Mouse (Mus musculus) 416B (cell line): Measurements from ENCODE around the gene Aurkb.
A peak's percentile ranks its signal among the peaks of the same experiment; 100 is the strongest.

Experiments
- DNase-seq: peaks from one replicate; pipeline ENCODE4 v3.0.0; 2011; ENCODE audit warnings: low read depth

Aurkb gene

DNA sequence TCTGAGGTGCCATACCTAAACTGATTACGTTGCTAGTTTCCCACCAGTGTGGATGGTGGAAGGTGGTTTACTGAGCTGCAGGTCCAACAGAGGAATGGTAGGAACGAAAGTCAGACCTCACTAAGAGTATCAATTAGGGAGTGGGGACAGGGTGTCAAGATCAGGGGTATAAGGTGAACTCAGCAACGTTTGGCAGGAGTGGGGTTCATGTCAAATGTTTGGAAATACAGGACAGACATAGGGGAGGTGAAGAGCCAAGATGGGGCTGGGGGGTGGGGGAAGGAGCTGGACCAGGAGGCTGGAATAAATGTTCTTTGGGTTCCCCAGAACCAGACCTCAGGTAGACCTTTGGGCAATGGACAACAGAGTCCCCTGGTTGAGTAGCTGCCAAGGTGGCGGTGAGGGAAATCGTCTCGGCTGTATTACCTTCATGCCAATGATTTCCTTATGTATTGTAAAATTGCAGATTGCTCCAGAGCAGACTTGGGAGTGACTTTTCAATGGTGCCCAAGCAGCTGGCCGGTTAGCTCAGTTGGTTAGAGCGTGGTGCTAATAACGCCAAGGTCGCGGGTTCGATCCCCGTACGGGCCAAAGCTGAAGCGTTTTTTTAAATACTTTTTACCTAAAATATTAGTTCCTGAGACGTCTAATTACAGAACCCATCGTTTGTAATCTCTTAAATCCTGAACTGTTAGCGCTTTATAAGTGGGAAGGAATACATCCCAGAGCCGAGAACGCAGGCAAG lies 8.8 kb upstream of the Aurkb start:
- DNase-seq: peak; percentile 88

DNA sequence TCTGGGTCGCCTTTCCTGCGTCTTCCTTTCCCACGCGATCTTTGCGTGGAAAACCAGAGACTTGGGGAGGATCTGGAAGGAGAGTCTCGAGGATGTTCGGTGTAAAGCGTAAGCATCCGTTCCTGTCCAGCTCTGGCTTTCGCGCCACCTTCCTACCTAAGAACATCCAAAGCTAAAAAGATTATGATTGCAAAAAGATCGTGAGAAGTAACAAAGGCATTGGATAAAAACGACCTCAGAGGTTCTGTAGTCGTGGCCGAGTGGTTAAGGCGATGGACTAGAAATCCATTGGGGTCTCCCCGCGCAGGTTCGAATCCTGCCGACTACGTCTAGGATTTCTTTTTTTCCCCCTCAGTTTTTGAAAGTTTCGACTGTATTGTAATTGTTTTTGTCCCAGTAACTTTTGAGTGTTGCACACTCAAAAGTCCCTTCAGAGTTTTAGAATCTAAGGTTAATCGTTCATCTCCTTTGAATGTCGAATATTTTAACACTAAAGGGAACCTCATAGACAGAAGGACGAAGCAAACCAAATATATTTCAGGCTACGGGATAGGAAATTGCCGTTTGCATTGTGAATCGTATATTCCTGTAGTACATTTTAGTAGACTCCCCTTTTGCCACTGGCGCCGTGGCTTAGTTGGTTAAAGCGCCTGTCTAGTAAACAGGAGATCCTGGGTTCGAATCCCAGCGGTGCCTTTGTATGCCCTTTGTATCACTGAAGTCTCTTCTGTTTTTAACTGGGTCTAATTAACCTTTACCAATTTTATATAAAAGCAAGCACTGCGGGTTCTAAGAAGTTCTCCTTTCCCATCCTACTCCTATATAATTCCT lies 8.0 kb upstream of the Aurkb start:
- DNase-seq: peak; percentile 94

DNA sequence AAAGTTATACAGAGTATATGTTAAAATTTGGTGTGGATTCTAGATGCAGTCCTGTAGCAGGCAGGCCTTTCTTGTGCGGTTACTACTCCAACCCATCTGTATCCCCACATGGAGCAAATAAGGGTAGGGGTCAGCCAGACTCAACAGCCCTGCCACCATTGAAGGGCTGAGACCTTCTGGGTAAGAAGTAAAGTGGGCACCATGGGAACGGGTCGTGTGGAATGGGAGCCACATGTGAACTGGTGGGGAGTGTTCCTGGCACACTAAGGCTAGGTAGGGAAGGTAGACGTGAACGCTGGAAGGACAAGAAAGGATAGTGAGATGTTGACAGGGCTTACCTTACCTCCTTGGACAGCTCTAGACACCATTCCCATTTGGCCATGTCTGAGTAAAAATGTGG lies 7.3 kb upstream of the Aurkb start:
- DNase-seq: no peak

DNA sequence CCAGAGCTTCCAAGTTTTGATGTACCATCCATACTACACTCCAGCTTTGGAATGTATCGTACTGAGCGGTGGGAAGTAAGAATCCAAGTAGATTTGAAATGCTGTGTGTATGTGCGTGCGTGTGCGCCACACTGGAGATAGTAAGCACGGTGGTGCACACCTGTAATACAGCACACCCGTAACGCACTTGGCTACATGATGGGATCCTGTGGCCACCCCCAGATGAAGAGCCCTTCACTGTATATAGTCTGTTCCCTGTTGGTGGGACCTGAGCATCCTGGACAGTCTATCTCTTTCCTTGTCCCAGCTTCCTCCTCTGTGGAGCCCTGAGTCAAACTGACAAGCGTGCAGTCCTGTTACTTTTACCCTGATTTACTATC lies 938 bp downstream of the Aurkb start:
- DNase-seq: no peak

DNA sequence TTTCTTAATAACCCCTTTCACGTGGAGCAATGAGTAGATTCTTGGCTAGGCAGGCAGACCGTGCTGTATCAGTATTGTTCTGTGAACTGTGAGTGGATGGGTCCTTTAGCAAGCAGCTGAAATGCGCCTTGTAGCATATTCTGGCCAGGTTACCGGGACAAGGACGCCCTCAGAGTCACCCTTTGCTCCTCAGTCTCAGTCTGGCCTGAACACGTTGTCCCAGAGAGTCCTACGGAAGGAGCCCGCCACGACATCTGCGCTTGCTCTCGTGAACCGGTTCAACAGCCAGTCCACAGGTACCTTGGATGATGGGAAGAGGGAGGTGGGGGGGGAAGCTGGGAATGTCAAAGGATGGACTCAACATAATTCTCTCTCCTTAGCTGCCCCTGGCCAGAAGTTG lies 2.1 kb downstream of the Aurkb start:
- no peak for DNase-seq

DNA sequence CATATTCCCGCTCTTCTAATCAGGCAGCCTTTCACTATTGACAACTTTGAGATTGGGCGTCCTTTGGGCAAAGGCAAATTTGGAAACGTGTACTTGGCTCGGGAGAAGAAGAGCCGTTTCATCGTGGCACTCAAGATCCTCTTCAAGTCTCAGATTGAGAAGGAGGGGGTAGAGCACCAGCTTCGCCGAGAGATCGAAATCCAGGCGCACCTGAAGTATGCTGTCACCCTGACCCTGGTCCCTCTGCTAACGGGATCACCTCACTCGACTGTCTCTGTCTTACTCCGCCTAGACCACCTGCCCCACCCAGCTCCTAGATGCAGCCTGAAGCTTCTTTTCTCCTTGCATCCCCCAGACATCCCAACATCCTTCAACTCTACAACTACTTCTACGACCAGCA lies 2.7 kb downstream of the Aurkb start:
- DNase-seq: no peak

DNA sequence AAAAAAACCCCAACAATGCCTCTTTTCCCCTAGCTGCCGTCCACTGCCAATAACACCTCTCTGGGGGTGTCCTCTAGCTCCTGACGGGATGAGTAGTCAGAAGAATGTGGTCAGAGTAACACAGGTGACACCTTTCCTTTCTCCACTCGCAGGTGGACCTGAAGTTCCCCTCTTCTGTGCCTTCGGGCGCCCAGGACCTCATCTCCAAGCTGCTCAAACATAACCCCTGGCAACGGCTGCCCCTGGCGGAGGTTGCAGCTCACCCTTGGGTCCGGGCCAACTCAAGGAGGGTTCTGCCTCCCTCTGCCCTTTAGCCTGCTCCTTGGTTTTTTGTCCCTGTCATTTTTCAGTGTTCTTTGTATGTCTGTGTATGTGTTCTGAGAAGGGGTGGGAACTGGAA lies 5.3 kb downstream of the Aurkb start:
- DNase-seq: no peak

DNA sequence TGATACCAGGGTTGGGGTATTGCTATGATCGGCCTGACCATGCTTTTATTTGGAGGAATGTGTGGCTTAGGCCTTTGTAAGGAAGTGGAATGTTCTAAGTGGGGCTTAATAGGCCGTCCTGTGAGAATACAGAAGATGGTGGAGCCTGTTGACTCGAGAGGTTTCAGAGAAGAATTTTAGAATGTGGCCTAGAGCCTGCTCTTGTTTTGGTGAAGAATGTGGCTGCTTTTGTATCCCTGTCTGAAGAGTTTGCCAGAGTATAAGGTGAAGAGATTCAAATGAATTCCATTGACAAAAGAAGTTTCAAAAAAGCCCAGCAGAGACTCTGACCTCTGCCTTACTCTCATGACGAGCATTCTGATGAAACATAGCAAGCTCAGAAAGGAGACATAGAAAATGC lies 6.3 kb downstream of the Aurkb start:
- DNase-seq: no peak

DNA sequence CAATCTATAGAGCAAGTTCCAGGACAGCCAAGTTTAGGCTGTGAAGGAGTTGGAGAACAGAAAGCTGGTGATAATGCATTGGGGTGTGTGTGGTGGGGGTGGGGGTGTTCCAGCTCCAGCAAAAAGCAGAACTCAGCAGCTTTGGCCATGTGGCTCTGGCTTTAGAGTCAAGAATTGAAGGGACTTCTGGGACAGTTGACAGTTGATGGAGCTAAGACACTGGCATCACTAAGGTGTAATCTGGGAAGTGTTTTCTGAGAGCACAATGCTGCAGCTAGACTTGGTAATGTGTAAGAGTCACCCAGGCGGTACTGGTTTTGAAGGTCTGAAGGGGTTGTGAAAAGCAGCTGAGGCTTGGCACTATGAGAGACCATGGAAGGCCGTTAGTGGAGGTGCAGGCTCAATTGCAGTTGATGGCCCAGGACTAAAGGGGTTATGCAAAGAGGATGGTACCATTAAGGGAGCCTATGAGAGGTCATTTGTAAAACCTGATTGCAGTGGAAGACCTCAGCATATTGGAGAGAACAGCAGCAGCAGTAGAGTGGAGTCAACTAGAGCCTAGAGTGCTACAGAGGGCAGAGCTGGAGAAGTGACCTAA lies 7.5 kb downstream of the Aurkb start:
- no peak for DNase-seq

DNA sequence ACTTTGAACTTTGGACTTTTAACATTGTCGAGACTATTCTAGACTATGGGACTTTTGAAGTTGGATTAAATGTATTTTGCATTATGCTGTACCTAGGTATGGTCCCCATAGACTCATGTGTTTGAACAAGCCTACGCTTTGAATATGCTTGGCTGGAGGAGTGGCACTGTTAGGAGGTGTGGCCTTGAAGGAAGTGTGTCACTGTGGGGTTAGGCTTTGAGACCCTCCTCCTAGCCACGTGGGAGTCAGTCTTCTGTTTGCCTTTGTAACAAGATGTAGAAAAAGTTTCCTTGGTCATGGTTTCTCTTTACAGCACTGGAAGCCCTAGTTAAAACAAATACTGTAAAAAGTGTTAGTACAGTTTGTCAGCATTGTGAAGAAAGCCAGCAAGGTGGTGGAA lies 8.4 kb downstream of the Aurkb start:
- DNase-seq: peak; percentile 52

DNA sequence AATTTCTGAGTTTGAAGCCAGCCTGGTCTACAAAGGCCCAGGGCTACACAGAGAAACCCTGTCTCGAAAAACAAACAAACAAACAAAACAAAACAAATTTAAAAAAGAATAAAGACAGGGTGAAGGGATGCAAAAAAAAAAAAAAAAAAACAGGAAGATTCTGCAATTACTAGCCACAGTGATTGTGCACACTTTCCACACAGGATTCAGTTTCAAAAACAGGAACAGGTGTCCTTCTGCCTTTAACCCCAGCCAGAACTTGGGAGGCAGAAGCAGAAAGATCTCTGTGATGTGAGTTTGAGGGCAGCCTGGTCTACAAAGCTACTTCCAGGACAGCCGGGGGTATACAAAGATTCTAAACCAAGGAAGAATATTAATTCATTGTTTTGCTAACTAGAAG lies 12.8 kb downstream of the Aurkb start:
- DNase-seq: peak; percentile 59

DNA sequence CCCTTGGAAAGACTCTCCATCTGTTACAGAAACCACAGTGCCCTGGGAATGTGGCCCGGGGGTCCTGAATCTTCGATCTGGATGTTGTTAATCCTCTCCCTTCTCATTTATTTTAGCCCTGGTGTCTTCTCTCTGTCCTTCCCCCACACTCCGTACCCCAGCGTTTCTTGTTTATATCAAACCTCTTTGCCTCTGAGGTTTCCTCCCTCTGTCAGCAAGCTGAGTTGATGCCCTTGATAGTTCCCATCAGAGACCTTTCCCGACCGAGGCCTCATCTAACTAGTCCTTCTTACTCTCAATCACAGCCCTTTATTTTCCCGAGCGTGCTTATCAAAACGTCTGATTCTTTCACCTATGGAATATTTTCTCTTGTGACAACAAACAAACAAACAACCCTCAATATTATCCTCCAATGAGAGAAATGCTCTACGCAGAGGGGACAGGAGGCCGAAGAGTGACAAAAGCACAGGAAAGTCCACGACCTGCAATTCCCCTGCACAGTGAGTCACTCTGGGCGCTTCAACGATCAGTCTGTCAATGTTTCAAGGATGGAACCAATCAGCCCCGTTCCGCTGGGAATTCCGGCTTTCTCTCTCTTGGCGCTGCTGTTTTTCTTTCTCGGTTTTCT lies 13.4 kb downstream of the Aurkb start:
- DNase-seq: no peak

DNA sequence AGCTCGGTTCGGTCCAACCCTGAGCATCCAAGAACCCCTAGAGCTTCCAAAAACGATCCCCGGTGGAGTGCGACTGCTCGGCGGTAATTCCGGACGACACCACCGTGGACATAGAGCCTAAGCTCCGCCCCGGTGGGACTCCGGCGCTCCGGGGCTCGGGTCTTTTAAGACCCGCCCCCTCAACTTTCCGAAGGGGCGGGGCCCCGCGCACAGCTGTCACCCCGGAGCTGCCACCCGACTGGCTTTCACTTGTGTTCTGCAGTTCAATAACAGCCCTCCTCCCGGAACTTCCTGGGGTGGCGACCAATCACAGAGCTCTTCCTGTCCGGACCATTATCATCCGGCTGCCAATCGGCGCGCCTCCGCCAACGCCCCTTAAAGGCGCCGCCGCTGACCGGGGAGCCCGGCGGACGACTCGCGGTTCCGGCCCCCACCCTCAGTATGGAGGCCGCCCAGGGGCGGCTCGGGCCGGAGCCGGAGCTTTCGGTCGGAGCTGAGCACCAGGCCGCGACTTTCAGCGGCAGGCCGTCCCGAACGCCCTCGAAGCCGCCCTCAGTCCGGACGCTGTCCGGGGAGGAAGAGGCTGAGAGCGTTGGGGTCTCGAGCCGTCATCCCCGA lies 14.0 kb downstream of the Aurkb start, which contains the start of gene Borcs6:
Gene Borcs6 (plus strand): TSS at position 361 of the 618 bp plus-strand sequence.
- DNase-seq: peak; percentile 98

DNA sequence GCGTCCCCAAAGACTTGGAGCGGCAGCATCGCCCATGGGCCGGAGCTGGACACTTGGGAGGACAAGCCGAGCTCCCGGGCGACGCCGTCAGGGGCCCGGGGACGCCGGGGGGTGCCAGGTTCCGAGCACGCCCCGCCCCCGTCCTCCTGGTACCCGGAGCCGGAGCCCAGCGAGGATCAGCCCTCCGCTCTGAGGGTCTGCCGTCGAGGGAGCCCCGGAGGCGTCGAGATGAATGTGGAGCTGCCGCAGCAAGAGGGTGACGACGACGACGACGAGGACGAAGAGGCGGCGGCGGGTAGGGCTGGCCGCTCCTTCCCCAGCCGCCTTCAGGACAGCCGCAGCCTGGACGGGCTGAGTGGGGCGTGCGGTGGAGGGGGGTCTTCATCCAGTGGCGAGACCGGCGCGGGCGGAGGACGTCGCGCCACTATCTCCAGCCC lies 14.5 kb downstream of the Aurkb start:
- DNase-seq: no peak

DNA sequence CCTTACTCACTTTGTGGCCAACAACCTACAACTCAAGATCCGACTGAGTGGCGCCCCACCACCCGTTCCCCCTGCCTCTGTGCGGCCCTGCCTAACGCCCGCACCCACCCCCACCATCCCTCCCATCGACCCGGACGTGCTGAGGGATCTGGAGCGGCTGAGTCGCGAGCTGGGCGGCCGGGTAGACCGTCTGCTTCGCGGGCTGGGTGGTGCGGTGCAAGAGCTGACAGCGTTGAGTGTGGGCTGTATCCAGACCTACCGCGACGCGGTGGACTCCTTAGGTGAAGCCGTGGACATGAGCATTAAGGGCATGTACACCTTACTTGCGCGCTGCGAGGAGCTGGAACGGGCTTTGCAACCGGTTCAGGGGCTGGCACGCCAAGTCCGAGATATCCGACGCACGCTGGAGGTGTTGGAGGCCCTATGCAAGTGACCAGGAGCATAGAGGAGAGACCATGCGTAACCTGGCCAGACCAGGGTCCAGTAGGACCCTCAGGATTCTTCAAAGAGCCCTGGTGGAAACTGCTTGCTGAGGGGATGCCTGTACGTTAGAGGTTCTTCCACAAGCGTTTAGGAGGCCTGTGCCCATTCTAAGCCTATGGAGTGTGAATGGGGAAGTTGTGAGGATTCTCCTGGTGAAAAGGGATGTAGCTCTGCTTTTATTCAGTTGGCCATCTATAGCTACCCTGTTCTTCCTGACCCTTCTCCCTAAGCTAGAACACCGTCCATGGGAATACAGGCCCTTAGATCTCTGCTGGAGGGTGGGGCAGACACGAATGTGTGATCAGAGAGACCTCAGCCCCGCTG lies 15.2 kb downstream of the Aurkb start:
- DNase-seq: peak; percentile 44

DNA sequence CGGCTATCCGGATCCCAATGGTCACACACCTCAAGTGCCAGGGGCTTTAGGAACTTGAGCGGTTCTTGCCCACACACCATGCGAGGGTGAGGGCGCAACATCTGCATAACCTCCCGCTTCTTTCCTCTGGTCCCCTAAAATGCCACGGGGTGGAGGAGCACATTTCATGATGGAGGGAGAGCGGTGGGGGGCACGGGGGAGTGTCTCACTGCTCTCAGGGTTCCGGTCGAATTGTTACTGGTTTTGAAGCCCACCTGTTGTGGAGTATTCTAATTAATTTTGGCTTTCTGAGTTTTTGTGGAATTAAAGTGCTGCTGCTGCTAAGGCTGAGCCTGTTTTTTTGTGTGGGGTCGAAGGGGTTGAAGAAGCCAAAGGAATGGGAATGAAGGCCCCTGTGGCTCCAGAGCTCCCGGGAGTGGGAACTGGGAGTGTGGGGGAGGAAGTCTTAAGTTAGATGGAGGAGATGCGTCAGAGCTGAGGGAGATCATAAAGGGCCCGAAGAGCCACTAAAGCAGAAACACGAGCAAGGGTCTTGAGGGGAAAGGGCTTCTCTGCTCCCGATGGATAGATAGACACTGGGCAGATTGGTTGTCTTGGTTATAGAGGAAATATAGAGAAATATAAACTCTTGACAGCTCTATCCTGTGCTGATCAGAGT lies 15.9 kb downstream of the Aurkb start:
- no peak for DNase-seq

DNA sequence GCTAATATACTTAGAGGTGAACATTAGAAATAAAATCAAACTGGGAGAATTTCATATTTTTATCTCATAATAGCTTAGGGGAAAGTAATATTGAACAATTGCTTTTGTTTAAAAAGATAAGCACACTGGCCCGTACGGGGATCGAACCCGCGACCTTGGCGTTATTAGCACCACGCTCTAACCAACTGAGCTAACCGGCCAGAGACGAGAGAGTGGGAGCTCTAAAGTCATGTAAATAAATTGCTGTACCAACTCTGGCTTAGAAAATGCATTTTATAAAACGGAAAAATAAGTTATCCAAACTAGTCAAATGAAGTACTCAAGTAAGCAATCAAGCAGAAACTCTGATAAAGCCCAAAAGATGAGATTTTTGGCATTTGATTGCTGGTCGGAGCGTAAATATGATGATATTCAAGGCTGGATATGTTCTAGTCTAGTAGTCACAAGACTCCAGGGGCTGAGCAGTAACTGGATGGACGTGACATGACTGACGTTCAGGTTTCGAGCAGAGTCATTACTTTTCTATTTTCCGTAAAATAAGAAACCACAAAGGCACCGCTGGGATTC lies 16.8 kb downstream of the Aurkb start:
- DNase-seq: peak; percentile 86

DNA sequence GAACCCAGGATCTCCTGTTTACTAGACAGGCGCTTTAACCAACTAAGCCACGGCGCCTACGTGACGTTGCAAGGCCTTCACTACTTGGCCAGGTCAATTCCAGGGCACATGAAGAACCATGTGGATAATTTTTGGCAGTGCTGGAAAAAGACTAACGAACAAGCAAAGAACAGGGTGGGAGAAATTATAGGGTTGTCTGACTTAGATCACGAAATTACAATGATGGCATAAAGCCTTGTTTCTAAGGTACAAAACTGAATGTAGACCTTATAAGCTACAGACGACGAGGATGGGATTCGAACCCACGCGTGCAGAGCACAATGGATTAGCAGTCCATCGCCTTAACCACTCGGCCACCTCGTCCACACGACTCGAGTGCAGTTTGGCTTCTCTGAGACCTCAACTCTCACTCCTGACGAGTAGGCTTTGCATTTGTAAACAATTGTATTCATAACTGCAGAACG lies 17.3 kb downstream of the Aurkb start:
- peak; percentile 98 for DNase-seq

DNA sequence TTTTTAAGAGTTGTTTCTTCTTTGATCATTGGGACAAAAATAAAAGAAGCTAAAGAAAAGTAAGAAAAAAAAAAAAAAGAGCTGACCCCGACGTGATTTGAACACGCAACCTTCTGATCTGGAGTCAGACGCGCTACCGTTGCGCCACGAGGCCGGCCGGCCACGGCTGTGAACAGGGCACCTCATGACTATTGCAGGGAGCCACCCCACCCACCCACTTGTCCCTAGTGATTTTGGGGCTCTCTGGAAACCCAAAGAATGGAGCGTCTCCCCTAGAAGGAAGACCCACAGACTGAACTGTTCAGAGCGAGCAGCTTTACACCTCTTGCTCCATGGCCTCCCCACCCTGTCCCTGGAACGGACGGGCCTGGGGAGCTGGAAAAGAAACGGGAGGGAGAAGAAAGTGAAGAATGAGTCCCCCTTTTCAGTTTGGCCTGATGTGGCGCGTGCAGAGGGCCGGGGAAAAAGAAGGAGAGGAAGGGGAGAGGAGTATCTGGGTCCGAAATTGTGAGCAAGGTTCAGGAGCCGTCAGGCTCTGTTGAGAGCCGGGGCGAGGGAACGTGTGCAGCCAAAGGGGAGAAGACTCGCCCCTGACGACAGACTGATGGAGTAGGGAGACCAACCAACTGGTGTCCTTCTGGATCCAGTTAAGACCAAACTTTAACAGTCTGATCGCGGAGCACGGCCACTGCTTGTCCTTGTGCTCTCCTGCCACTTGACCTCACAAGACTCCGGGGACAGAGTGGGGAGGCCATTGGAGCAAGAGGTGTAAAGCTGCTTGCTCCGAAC lies 18.2 kb downstream of the Aurkb start:
- DNase-seq: peak; percentile 86
